Mouse (Mus musculus) kidney, embryonic 16.5 days (tissue): Measurements from ENCODE around the gene Cyp26b1. TPM values are rescaled to one million over a fixed set of nuclear protein-coding genes. Genes with fewer than 3 reads are reported as not detected.

Experiments
- ATAC-seq: fragments of 200-750 bp; cut with Nextera tagmentation; 2 replicates; pipeline ENCODE4 v1.8.0; 2017; ENCODE audit warnings: moderate TSS enrichment; ENCODE audit not compliant: low FRiP score, low TSS enrichment
- H3K27ac ChIP-seq: fragments of 300-500 bp; sonication (generic); 2 replicates; pipeline ENCODE4 v1.5.1; 2014; ENCODE audit warnings: low read length
- H3K27me3 ChIP-seq: fragments of 300-500 bp; sonication (generic); 2 replicates; pipeline ENCODE4 v1.6.1; 2014; ENCODE audit warnings: low read length, control low read depth, mixed read lengths; ENCODE audit not compliant: insufficient read depth
- H3K36me3 ChIP-seq: fragments of 300-500 bp; sonication (generic); 2 replicates; pipeline ENCODE4 v1.6.1; 2014; ENCODE audit warnings: low read length, control low read depth, mixed read lengths; ENCODE audit not compliant: insufficient read depth
- H3K4me1 ChIP-seq: fragments of 300-500 bp; sonication (generic); 2 replicates; pipeline ENCODE4 v1.6.1; 2014; ENCODE audit warnings: low read length, control low read depth, mixed read lengths; ENCODE audit not compliant: insufficient read depth
- H3K4me2 ChIP-seq: fragments of 300-500 bp; sonication (generic); replicated peaks from 2 replicates; pipeline ENCODE4 v1.6.1; 2014; ENCODE audit warnings: low read depth, low read length
- H3K4me3 ChIP-seq: fragments of 300-500 bp; sonication (generic); 2 replicates; pipeline ENCODE4 v1.5.1; 2014; ENCODE audit warnings: mild to moderate bottlenecking, low read length
- H3K9ac ChIP-seq: fragments of 300-500 bp; sonication (generic); replicated peaks from 2 replicates; pipeline ENCODE4 v1.6.1; 2014; ENCODE audit warnings: low read length
- H3K9me3 ChIP-seq: fragments of 300-500 bp; sonication (generic); 2 replicates; pipeline ENCODE4 v1.6.1; 2016; ENCODE audit warnings: low read length, control low read depth
- WGBS: fragments of 180-500 bp; shearing (Covaris S2); extraction: QIAGEN DNeasy Blood & Tissue Kit; methylation state at CpG from one replicate; pipeline ENCODE4 v1.1.7; 2014; 5-methylcytosine and 5-hydroxymethylcytosine counted together
- polyA plus RNA-seq: library from polyadenylated mRNA; unstranded; fragments of >200 nt; fragmentation: Nextera tagmentation; extraction: Ambion mirVana; gene quantifications from 2 replicates; pipeline ENCODE4 v1.2.1, GENCODE M21; 2015

Cyp26b1 gene
- polyA plus RNA-seq, 1 experiment from 2014 or later = 4.7 TPM

- Histone ChIP-seq H3K36me3 (no peaks in the 10 kb centered on the region), H3K4me1 (peaks cover 3% of the 10 kb centered on the region), H3K4me3 (no peak overlapping the region), H3K9me3 (no peaks in the 10 kb centered on the region), H3K27ac (no peak overlapping the region), H3K4me2 (no peak overlapping the region), H3K9ac (no peak overlapping the region), H3K27me3 (peaks cover 13% of the 10 kb centered on the region)
- ATAC-seq = no peak
- WGBS = 81% methylated on average over 4 of the region's 4 CpGs
Observed at GRCm38 (mm10) chr6:84567696-84568095, 26.0 kb downstream of the Cyp26b1 start.

GRCm38 (mm10) chr6:84566825-84567224, 26.9 kb downstream of the Cyp26b1 start:
- Histone ChIP-seq H3K36me3 (no peaks in the 10 kb centered on the region), H3K27ac (no peak overlapping the region), H3K4me2 (no peak overlapping the region), H3K27me3 (peaks cover 9% of the 10 kb centered on the region), H3K4me3 (no peak overlapping the region), H3K4me1 (peaks cover 3% of the 10 kb centered on the region), H3K9me3 (no peaks in the 10 kb centered on the region), H3K9ac (no peak overlapping the region)
- WGBS = 67% methylated on average over 2 of the region's 2 CpGs
- no peak for ATAC-seq

GRCm38 (mm10) chr6:84565245-84565644, 28.5 kb downstream of the Cyp26b1 start:
- 62% methylated on average over 5 of the region's 5 CpGs for WGBS
- Histone ChIP-seq H3K9ac (no peak overlapping the region), H3K4me1 (peaks cover 3% of the 10 kb centered on the region), H3K4me3 (no peak overlapping the region), H3K27ac (no peak overlapping the region), H3K9me3 (no peaks in the 10 kb centered on the region), H3K36me3 (no peaks in the 10 kb centered on the region), H3K4me2 (no peak overlapping the region), H3K27me3 (peaks cover 5% of the 10 kb centered on the region; the same call in 1 of the 2 replicates)
- no peak for ATAC-seq

- no peaks in the 10 kb centered on the region for H3K36me3 ChIP-seq
- 56% methylated on average over 4 of the region's 4 CpGs for WGBS
Observed at GRCm38 (mm10) chr6:84562948-84563347, 30.8 kb downstream of the Cyp26b1 start.

GRCm38 (mm10) chr6:84561171-84561570, 32.5 kb downstream of the Cyp26b1 start:
- H3K9me3 ChIP-seq = no peaks in the 10 kb centered on the region
- H3K4me2 ChIP-seq = no peak overlapping the region
- no peak overlapping the region for H3K4me3 ChIP-seq
- WGBS = 80% methylated on average over 1 of the region's 1 CpGs
- H3K27ac ChIP-seq = no peak overlapping the region
- H3K4me1 ChIP-seq = no peaks in the 10 kb centered on the region
- no peaks in the 10 kb centered on the region for H3K36me3 ChIP-seq
- ATAC-seq = no peak
- H3K27me3 ChIP-seq = peaks cover 13% of the 10 kb centered on the region
- H3K9ac ChIP-seq = no peak overlapping the region

More at GRCm38 (mm10) chr6:84562948-84563347, 30.8 kb downstream of the Cyp26b1 start:
- Histone ChIP-seq H3K4me2 (no peak overlapping the region), H3K4me3 (no peak overlapping the region), H3K4me1 (no peaks in the 10 kb centered on the region), H3K9me3 (no peaks in the 10 kb centered on the region), H3K9ac (no peak overlapping the region), H3K27ac (no peak overlapping the region), H3K27me3 (peaks cover 5% of the 10 kb centered on the region; the same call in 1 of the 2 replicates)
- ATAC-seq = no peak

- Histone ChIP-seq H3K36me3 (no peaks in the 10 kb centered on the region), H3K4me3 (no peak overlapping the region), H3K27ac (no peak overlapping the region), H3K4me2 (no peak overlapping the region), H3K9me3 (no peaks in the 10 kb centered on the region), H3K9ac (no peak overlapping the region), H3K27me3 (peaks cover 19% of the 10 kb centered on the region), H3K4me1 (no peaks in the 10 kb centered on the region)
- no peak for ATAC-seq
- 64% methylated on average over 9 of the region's 9 CpGs for WGBS
Observed at GRCm38 (mm10) chr6:84549852-84550437, 43.8 kb downstream of the Cyp26b1 start.

- no peak for ATAC-seq
- 75% methylated on average over 2 of the region's 2 CpGs for WGBS
Observed at GRCm38 (mm10) chr6:84545428-84545827, 48.3 kb downstream of the Cyp26b1 start.

GRCm38 (mm10) chr6:84544359-84544758, 49.3 kb downstream of the Cyp26b1 start:
- Histone ChIP-seq H3K27ac (no peak overlapping the region), H3K4me2 (no peak overlapping the region), H3K9me3 (no peaks in the 10 kb centered on the region), H3K4me3 (no peak overlapping the region), H3K36me3 (no peaks in the 10 kb centered on the region), H3K27me3 (peaks cover 14% of the 10 kb centered on the region; the same call in 1 of the 2 replicates), H3K9ac (no peak overlapping the region), H3K4me1 (no peaks in the 10 kb centered on the region)
- no peak for ATAC-seq
- WGBS = 90% methylated on average over 3 of the region's 3 CpGs

More at GRCm38 (mm10) chr6:84545428-84545827, 48.3 kb downstream of the Cyp26b1 start:
- Histone ChIP-seq H3K4me2 (no peak overlapping the region), H3K27ac (no peak overlapping the region), H3K27me3 (peaks cover 11% of the 10 kb centered on the region; the same call in 1 of the 2 replicates), H3K9me3 (no peaks in the 10 kb centered on the region), H3K36me3 (no peaks in the 10 kb centered on the region), H3K9ac (no peak overlapping the region), H3K4me1 (no peaks in the 10 kb centered on the region), H3K4me3 (no peak overlapping the region)

GRCm38 (mm10) chr6:84543516-84543915, 50.2 kb downstream of the Cyp26b1 start:
- no peaks in the 10 kb centered on the region for H3K9me3 ChIP-seq
- ATAC-seq = no peak
- no peak overlapping the region for H3K9ac ChIP-seq
- no peak overlapping the region for H3K4me3 ChIP-seq
- H3K27ac ChIP-seq = no peak overlapping the region
- H3K4me2 ChIP-seq = no peak overlapping the region
- H3K4me1 ChIP-seq = no peaks in the 10 kb centered on the region
- H3K36me3 ChIP-seq = no peaks in the 10 kb centered on the region
- peaks cover 11% of the 10 kb centered on the region; the same call in 1 of the 2 replicates for H3K27me3 ChIP-seq
- 40% methylated on average over 5 of the region's 5 CpGs for WGBS

GRCm38 (mm10) chr6:84539924-84540323, 53.8 kb downstream of the Cyp26b1 start:
- H3K4me3 ChIP-seq = no peak overlapping the region
- H3K27ac ChIP-seq = no peak overlapping the region
- H3K9ac ChIP-seq = no peak overlapping the region
- no peaks in the 10 kb centered on the region for H3K36me3 ChIP-seq
- 29% methylated on average over 4 of the region's 4 CpGs for WGBS
- H3K4me2 ChIP-seq = no peak overlapping the region
- ATAC-seq = no peak
- H3K9me3 ChIP-seq = no peaks in the 10 kb centered on the region
- 0 out of 2 replicates have a peak, but pooled peaks cover 8% of the 10 kb centered on the region for H3K27me3 ChIP-seq
- H3K4me1 ChIP-seq = no peaks in the 10 kb centered on the region
